Mouse (Mus musculus): Measurements from ENCODE around the gene Cr1l.

The Cr1l gene

GRCm38 (mm10) chr1:195130953-195131674 is at the start of gene Cr1l:
Gene Cr1l (minus strand): TSS chr1:195131586.
- in situ Hi-C loops (cut with MboI; ENCODE audit: low pct_unique_long_range_greater_than_20kb in 1 of 2, low sequenced_read_pairs in 2 of 2, unreplicated experiment in 1 of 2), result no loop called here

- in situ Hi-C loops (cut with MboI; ENCODE audit: low pct_unique_long_range_greater_than_20kb in 1 of 2, low sequenced_read_pairs in 2 of 2, unreplicated experiment in 1 of 2), result no loop called here
These were observed 44.9 kb upstream of the Cr1l start, which contains the start of gene Cr2 for GRCm38 (mm10) chr1:195175980-195176931. Gene Cr2 (minus strand): TSS chr1:195176716.

- in situ Hi-C loops (cut with MboI; ENCODE audit: low pct_unique_long_range_greater_than_20kb in 1 of 2, low sequenced_read_pairs in 2 of 2, unreplicated experiment in 1 of 2), result no loop called here
These were observed 33.8 kb upstream of the Cr1l start for GRCm38 (mm10) chr1:195164996-195165755.

- in situ Hi-C loops (cut with MboI; ENCODE audit: low pct_unique_long_range_greater_than_20kb in 1 of 2, low sequenced_read_pairs in 2 of 2, unreplicated experiment in 1 of 2), result no loop called here
These were observed 684 bp upstream of the Cr1l start for GRCm38 (mm10) chr1:195132070-195132469.

- in situ Hi-C loops (cut with MboI; ENCODE audit: low pct_unique_long_range_greater_than_20kb in 1 of 2, low sequenced_read_pairs in 2 of 2, unreplicated experiment in 1 of 2), result no loop called here
These were observed 259 bp upstream of the Cr1l start for GRCm38 (mm10) chr1:195131675-195132015.

GRCm38 (mm10) chr1:195130479-195130878 is 907 bp downstream of the Cr1l start:
- in situ Hi-C loops (cut with MboI; ENCODE audit: low pct_unique_long_range_greater_than_20kb in 1 of 2, low sequenced_read_pairs in 2 of 2, unreplicated experiment in 1 of 2), result no loop called here

GRCm38 (mm10) chr1:195129867-195130266 is 1.5 kb downstream of the Cr1l start:
- in situ Hi-C loops (cut with MboI; ENCODE audit: low pct_unique_long_range_greater_than_20kb in 1 of 2, low sequenced_read_pairs in 2 of 2, unreplicated experiment in 1 of 2), result no loop called here

- in situ Hi-C loops (cut with MboI; ENCODE audit: low pct_unique_long_range_greater_than_20kb in 1 of 2, low sequenced_read_pairs in 2 of 2, unreplicated experiment in 1 of 2), result no loop called here
These were observed 17.0 kb downstream of the Cr1l start for GRCm38 (mm10) chr1:195114414-195114813.

GRCm38 (mm10) chr1:195113621-195114020 is 17.8 kb downstream of the Cr1l start:
- in situ Hi-C loops (cut with MboI; ENCODE audit: low pct_unique_long_range_greater_than_20kb in 1 of 2, low sequenced_read_pairs in 2 of 2, unreplicated experiment in 1 of 2), result no loop called here

GRCm38 (mm10) chr1:195100693-195101092 is 30.7 kb downstream of the Cr1l start:
- in situ Hi-C loops (cut with MboI; ENCODE audit: low pct_unique_long_range_greater_than_20kb in 1 of 2, low sequenced_read_pairs in 2 of 2, unreplicated experiment in 1 of 2), result no loop called here

- in situ Hi-C loops (cut with MboI; ENCODE audit: low pct_unique_long_range_greater_than_20kb in 1 of 2, low sequenced_read_pairs in 2 of 2, unreplicated experiment in 1 of 2), result no loop called here
These were observed 33.4 kb downstream of the Cr1l start for GRCm38 (mm10) chr1:195098004-195098403.

- in situ Hi-C loops (cut with MboI; ENCODE audit: low pct_unique_long_range_greater_than_20kb in 1 of 2, low sequenced_read_pairs in 2 of 2, unreplicated experiment in 1 of 2), result no loop called here
These were observed 39.1 kb downstream of the Cr1l start, which contains the start of gene Cd46 for GRCm38 (mm10) chr1:195092220-195092720. Gene Cd46 (minus strand): TSS chr1:195092249.

- in situ Hi-C loops (cut with MboI; ENCODE audit: low pct_unique_long_range_greater_than_20kb in 1 of 2, low sequenced_read_pairs in 2 of 2, unreplicated experiment in 1 of 2), result no loop called here
These were observed 39.6 kb downstream of the Cr1l start for GRCm38 (mm10) chr1:195091699-195092219.

- in situ Hi-C loops (cut with MboI; ENCODE audit: low pct_unique_long_range_greater_than_20kb in 1 of 2, low sequenced_read_pairs in 2 of 2, unreplicated experiment in 1 of 2), result no loop called here
These were observed 49.2 kb downstream of the Cr1l start for GRCm38 (mm10) chr1:195082142-195082541.
